Mouse (Mus musculus): ENCODE measurements around the gene Slc17a9.

DNA sequence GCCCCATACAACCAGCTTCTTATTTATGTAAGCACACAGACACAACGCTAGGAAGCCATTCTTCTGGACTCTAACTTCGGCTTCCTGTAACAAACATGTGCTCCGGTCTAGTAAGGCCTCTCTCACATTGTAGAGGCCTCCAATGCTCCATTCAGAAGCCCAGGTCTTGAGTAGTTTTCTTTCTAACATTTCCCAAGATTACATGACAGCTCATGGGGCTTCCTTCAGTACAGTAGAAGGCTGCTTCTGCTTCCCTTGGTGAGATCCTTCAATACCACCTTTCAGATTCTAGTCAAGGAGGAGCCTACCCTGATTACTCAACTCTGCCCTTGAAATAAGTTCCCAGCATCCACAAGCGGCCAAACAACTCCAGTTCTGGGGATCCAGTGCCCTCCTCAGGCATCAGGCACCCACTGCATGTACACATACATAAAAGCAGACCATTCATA lies 22.3 kb upstream of the Slc17a9 start:
- peak; percentile 2 for TF ChIP-seq CTCF (IDR thresholded peaks at IDR 0.05; ENCODE audit: control insufficient read depth, insufficient read depth, insufficient read length)
- TF ChIP-seq MAX (IDR thresholded peaks at IDR 0.05), result no peak
- TF ChIP-seq CEBPB (IDR thresholded peaks at IDR 0.05; ENCODE audit: low read depth), result peak; percentile 17

All from C2C12 (cell line).